Mouse (Mus musculus) C2C12 (cell line): ENCODE data around the gene Ccdc121.

Experiments
- CTCF ChIP-seq: IDR thresholded peaks from one replicate; pipeline ENCODE4 v1.5.1; 2011; ENCODE audit not compliant: control insufficient read depth, insufficient read depth, insufficient read length
- MAX ChIP-seq: IDR thresholded peaks from one replicate; pipeline ENCODE4 v1.6.1; 2011; ENCODE audit warnings: mild to moderate bottlenecking, control low read depth

DNA sequence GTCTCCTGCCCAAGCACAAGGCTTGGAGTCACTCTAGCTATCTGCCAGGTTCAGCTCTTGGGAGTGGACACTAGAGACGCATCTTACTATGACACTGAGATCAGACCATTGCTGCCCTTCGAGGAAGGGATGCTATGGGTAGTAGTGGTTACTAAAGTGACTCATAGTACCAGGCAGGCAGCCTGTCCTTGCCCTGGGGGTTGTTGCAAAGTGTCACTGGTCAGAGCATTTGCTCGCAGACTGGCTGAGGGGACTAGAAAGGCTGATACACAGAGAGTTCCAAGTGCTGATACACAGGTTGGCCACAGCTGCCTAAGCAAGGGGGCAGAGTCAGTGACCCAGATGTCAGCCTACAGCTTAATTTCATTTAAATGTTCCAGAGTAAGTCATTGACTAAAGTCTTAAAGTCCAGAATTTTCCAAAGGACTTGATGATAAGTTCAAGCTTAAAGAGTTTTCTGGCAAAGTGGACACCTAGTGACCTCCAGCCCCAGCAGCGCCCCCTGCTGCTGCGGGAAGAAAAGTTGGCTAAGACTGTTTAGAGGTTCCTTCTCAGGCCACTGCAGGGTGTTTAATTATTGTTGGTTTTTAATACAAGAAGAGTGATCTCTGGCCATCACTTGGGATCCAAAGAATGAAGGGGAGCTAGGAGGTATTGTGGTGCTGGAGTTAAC, 32.6 kb upstream of the Ccdc121 start:
- TF ChIP-seq CTCF (no peak), MAX (no peak)
